Mouse (Mus musculus): ENCODE results near the gene Itgb2. TPM values are rescaled to one million over a fixed set of nuclear protein-coding genes. Genes with fewer than 3 reads are reported as not detected.

Itgb2 gene
- total and polyA plus RNA-seq, 3 experiments, result 7.1 to 11.6 (median 11.2) TPM

DNA sequence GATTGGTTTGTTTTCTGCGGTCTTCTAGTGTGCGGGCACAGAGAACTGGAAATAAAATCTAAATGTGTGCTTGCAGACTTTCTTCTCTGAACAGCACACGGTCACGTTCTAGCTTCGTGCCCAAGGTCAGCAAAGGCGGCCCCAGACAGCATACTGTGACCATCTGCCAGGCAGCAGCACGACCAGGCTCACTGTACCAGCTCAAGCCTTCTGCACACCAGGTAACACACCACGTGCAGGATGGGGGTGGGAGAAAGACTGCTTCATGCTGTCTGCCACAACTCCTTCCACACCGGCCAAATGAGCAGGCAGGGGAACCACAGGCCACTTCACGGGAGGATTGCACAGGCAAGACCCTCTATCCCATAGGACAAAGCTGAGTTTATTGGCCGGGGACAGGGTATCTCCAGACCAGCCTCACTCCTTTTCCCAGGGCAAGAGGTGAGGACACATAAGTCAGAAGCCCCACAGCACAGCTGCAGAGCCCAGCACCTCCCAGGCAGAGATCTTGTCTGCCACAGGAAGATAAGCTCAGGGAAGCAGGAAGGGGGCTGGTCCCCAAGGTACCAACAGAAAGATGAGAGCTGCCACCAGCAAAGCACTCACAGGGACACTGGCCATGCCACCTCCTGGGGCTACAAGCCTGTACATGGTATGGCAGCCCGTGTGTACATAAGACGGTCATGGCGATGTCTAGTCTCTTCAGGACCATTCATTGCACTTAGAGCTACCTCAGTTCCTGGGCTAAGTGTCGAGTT, 19.6 kb upstream of the Itgb2 start:
- Histone ChIP-seq H3K4me3 (no peak overlapping the region), H3K27ac (no peak overlapping the region), H3K79me2 (replicated peaks; ENCODE audit: control insufficient read depth, insufficient read depth, low read length) (no peaks in the 10 kb centered on the region), H3K27me3 (ENCODE audit: control insufficient read depth, insufficient read depth, low read length) (no peaks in the 10 kb centered on the region), H3K36me3 (ENCODE audit: control insufficient read depth, insufficient read depth, low read length) (no peaks in the 10 kb centered on the region), H3K9ac (ENCODE audit: low read depth, low read length) (no peak overlapping the region), H3K4me1 (ENCODE audit: control insufficient read depth, insufficient read depth, low read length) (peaks cover 10% of the 10 kb centered on the region)
- 79% methylated on average over 15 of the region's 15 CpGs for WGBS
- TF ChIP-seq POLR2A (IDR thresholded peaks at IDR 0.05; ENCODE audit: insufficient read depth, low read depth, low read length) (no peak), CTCF (IDR thresholded peaks at IDR 0.05) (no peak), EP300 (IDR thresholded peaks at IDR 0.05; ENCODE audit: insufficient read depth, low read depth, low read length) (no peak)
- no peak for DNase-seq
- intact Hi-C loops (cut with DNase I), result loop anchor here (5.0 to 10.0 kb wide), 2 partner anchors 93 to 376 kb away; partner anchors contain the start of gene Adarb1

DNA sequence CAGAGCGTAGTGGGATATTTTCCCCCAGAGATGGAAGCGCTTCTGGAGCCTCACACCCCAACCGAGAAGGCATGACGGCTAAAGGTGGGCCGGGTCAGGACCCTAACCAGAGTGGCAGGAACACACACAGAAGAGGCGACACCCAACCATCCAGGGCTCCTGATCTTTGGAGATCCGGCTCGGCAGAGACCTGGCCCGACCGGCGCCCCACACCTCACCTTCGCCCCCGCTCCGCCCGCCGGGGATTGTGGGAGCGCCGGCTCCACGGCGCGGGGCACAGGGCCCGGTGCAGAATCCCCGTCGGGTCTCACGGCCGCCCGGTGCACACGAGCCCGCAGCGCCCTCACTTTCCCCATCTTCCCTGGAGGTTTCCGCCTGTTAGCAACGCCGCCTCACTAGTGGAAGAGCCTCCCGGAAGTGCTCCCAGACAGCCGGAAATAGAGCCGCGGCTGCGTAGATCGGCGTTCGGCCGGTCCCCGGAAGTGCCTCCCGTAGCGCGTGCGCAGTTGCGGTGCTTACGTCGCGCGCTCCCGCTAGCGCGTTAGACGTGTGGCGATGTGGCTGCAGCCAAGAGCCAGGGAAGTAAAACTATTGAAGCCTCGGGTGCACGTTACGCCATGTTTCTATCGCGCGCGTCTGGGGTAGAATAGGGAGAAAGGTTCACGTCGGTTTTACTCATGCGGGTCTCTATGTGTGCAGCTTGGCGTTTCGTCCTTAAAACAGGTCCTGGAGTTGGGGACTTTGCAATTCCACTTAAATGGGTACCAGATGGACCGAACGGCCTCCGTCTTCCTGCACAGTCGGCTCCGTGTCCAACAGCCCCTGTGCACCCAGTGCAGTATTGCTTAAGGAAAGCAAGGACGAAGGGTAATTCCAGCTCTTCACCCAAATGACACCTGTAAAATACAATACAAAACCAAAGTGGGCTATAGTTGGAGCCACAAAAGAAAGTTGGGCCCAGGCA, 14.4 kb upstream of the Itgb2 start, which contains the start of gene Fam207a:
Gene Fam207a, minus strand, starts transcription at position 401 of the 964 bp plus-strand sequence.
- Histone ChIP-seq H3K4me3 (peak within 1 kb of the TSS; percentile 90), H3K9ac (ENCODE audit: low read depth, low read length) (peak within 1 kb of the TSS; percentile 76), H3K79me2 (replicated peaks; ENCODE audit: control insufficient read depth, insufficient read depth, low read length) (no peaks in the 10 kb centered on the region), H3K36me3 (ENCODE audit: control insufficient read depth, insufficient read depth, low read length) (no peaks in the 10 kb centered on the region), H3K4me1 (ENCODE audit: control insufficient read depth, insufficient read depth, low read length) (peaks cover 6% of the 10 kb centered on the region), H3K27me3 (ENCODE audit: control insufficient read depth, insufficient read depth, low read length) (no peaks in the 10 kb centered on the region), H3K27ac (peak within 1 kb of the TSS; percentile 79)
- no peak for TF ChIP-seq CTCF (IDR thresholded peaks at IDR 0.05)
- TF ChIP-seq EP300 (IDR thresholded peaks at IDR 0.05; ENCODE audit: insufficient read depth, low read depth, low read length), result peak; percentile 79
- TF ChIP-seq POLR2A (IDR thresholded peaks at IDR 0.05; ENCODE audit: insufficient read depth, low read depth, low read length), result peak; percentile 99
- intact Hi-C loops (cut with DNase I), result loop anchor here (2.0 to 10.0 kb wide), 5 partner anchors 41 to 402 kb away; no protein-coding TSS in a partner anchor
- peak; percentile 95 to 96 for DNase-seq
- under 1% methylated on average over 75 of the region's 75 CpGs for WGBS

DNA sequence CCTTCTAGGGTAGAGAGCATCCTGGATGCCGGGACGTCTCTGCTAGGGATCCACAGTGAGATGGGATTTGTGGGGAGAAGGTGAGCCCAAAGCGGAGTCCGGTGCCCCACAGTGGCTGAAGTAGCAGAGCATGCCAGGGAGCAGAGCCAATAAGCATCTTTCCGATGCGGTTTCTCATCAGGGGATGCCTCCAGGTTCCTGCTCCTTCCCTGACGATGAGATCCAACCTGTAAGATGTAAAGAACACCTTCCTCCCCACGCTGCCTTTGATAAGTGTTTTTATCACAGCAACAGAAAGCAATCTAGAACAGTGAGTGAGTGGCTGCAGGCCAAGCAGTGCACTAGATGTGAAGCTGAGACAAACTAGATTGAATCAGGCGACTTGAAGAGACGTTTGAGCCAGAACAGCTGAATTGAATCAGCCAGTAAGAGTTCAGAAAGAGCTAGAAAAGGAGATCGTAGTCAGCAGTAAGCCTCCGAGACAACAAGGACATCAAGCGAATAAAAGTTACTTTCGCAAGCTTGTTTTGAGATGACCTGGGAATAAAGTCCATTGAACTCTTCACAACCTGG, 13.6 kb upstream of the Itgb2 start:
- intact Hi-C loops (cut with DNase I), result loop anchor here (2.0 to 10.0 kb wide), 5 partner anchors 40 to 401 kb away; no protein-coding TSS in a partner anchor
- H3K4me1 ChIP-seq (ENCODE audit: control insufficient read depth, insufficient read depth, low read length), result peaks cover 6% of the 10 kb centered on the region
- H3K4me3 ChIP-seq, result peak overlapping the region; percentile 90
- DNase-seq, result no peak
- H3K27me3 ChIP-seq (ENCODE audit: control insufficient read depth, insufficient read depth, low read length), result no peaks in the 10 kb centered on the region
- TF ChIP-seq EP300 (IDR thresholded peaks at IDR 0.05; ENCODE audit: insufficient read depth, low read depth, low read length), result no peak
- no peak for TF ChIP-seq CTCF (IDR thresholded peaks at IDR 0.05)
- TF ChIP-seq POLR2A (IDR thresholded peaks at IDR 0.05; ENCODE audit: insufficient read depth, low read depth, low read length), result no peak
- H3K36me3 ChIP-seq (ENCODE audit: control insufficient read depth, insufficient read depth, low read length), result no peaks in the 10 kb centered on the region
- H3K27ac ChIP-seq, result peak overlapping the region; percentile 79
- peak overlapping the region; percentile 49 for H3K9ac ChIP-seq (ENCODE audit: low read depth, low read length)
- WGBS, result 37% methylated on average over 14 of the region's 14 CpGs
- H3K79me2 ChIP-seq (replicated peaks; ENCODE audit: control insufficient read depth, insufficient read depth, low read length), result no peaks in the 10 kb centered on the region

DNA sequence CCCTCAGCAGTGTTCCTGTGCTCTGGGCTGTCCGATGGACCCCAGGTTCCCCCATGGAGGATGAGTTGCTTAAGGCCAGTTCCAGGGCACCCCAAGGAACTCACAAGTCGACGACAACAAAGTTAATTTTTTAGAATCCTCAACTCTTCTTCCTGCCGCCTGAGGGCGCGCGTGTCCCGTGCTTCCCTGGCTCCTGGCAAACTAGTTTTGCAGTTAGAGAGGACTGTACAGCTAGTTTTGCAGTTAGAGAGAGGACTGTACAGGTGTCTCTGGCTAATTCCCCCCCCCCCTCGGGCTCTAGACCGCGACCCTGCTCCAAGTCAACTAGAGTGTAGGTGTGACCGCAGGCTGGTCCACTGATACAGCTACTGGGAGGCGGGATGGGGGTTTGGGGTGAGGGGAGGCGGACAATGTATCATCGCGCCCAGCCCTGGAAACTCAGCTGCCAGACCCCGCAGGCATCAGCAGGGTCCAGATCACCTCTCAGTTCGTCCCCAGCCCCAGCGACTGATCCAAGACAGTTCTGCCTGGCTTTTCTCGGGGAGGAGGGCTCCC, 12.9 kb upstream of the Itgb2 start:
- no peaks in the 10 kb centered on the region for H3K36me3 ChIP-seq (ENCODE audit: control insufficient read depth, insufficient read depth, low read length)
- DNase-seq, result peak; percentile 82 to 83
- WGBS, result 20% methylated on average over 20 of the region's 20 CpGs
- no peak overlapping the region for H3K27ac ChIP-seq
- peaks cover 6% of the 10 kb centered on the region for H3K4me1 ChIP-seq (ENCODE audit: control insufficient read depth, insufficient read depth, low read length)
- H3K4me3 ChIP-seq, result no peak overlapping the region
- no peaks in the 10 kb centered on the region for H3K27me3 ChIP-seq (ENCODE audit: control insufficient read depth, insufficient read depth, low read length)
- H3K9ac ChIP-seq (ENCODE audit: low read depth, low read length), result no peak overlapping the region
- intact Hi-C loops (cut with DNase I), result loop anchor here (1.0 to 10.0 kb wide), 6 partner anchors 40 to 400 kb away; no protein-coding TSS in a partner anchor
- no peaks in the 10 kb centered on the region for H3K79me2 ChIP-seq (replicated peaks; ENCODE audit: control insufficient read depth, insufficient read depth, low read length)
- TF ChIP-seq POLR2A (IDR thresholded peaks at IDR 0.05; ENCODE audit: insufficient read depth, low read depth, low read length), result no peak
- peak; percentile 83 for TF ChIP-seq CTCF (IDR thresholded peaks at IDR 0.05)
- peak; percentile 89 for TF ChIP-seq EP300 (IDR thresholded peaks at IDR 0.05; ENCODE audit: insufficient read depth, low read depth, low read length)

DNA sequence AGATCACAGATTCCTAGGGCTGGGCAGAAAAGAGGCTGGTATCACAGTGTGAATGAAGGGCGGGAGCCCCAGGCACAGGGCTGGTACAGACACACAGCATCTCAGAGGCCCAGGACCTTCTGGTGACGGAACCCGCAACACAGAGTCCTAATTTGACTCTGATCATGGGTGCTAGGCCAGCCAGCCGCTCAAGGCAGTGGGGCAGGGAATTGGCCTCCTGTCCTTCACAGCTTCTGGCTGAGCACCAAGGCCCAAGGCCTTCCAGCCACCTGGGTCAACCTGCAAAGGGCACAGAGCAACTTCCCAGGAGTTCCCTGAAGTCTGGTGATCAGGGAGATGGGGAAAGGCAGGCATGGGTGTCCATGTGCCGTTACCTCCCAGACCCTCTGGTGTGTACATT, 12.3 kb upstream of the Itgb2 start:
- Histone ChIP-seq H3K27me3 (ENCODE audit: control insufficient read depth, insufficient read depth, low read length) (no peaks in the 10 kb centered on the region), H3K27ac (no peak overlapping the region), H3K9ac (ENCODE audit: low read depth, low read length) (no peak overlapping the region), H3K4me3 (no peak overlapping the region), H3K79me2 (replicated peaks; ENCODE audit: control insufficient read depth, insufficient read depth, low read length) (no peaks in the 10 kb centered on the region), H3K4me1 (ENCODE audit: control insufficient read depth, insufficient read depth, low read length) (peaks cover 6% of the 10 kb centered on the region), H3K36me3 (ENCODE audit: control insufficient read depth, insufficient read depth, low read length) (no peaks in the 10 kb centered on the region)
- no peak for TF ChIP-seq POLR2A (IDR thresholded peaks at IDR 0.05; ENCODE audit: insufficient read depth, low read depth, low read length)
- TF ChIP-seq CTCF (IDR thresholded peaks at IDR 0.05), result no peak
- no peak for TF ChIP-seq EP300 (IDR thresholded peaks at IDR 0.05; ENCODE audit: insufficient read depth, low read depth, low read length)
- intact Hi-C loops (cut with DNase I), result loop anchor here (1.0 to 10.0 kb wide), 6 partner anchors 39 to 400 kb away; no protein-coding TSS in a partner anchor
- DNase-seq, result no peak
- WGBS, result 91% methylated on average over 5 of the region's 5 CpGs

Data from heart, adult 2 months (tissue).